Mouse (Mus musculus): ENCODE data around the gene Atp6v1f. TPM values are rescaled to one million over a fixed set of nuclear protein-coding genes. Genes with fewer than 3 reads are reported as not detected.

The Atp6v1f gene
- polyA plus RNA-seq, 1 experiment = not detected

- WGBS = 92% methylated on average over 5 of the region's 5 CpGs
- H3K27ac ChIP-seq (ENCODE audit: insufficient read depth, low read depth, low read length) = no peak overlapping the region
- TF ChIP-seq POLR2A (IDR thresholded peaks at IDR 0.05; ENCODE audit: insufficient read depth, low read depth, low read length) = no peak
- no peak for TF ChIP-seq CTCF (IDR thresholded peaks at IDR 0.05; ENCODE audit: insufficient read depth, low read depth, low read length)
Measured at GRCm38 (mm10) chr6:29505493-29505892, 38.0 kb downstream of the Atp6v1f start.

DNA sequence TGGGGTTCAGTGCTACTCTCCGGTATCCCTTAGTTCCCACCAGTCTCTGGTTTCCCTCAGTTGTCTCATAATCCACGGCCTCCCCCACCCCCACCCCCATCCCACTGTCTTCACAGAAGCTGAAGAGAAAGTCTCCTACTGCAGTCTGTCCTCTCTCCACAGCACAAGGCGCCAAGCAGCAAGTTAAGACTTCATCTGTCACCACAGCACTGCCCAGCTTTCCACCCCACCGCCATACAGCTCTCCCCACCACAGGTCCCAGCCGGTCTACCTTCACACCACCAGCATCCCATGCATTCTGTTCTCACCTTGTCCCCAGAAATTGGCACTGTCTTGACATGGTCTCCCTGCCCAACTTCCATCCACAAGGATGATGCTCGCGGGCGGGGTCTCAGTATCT, 39.3 kb downstream of the Atp6v1f start:
- H3K4me3 ChIP-seq (ENCODE audit: insufficient read depth, low read depth, low read length) = no peak overlapping the region
- peaks cover 7% of the 10 kb centered on the region for H3K4me1 ChIP-seq (ENCODE audit: control insufficient read depth, insufficient read depth, low read length)
- TF ChIP-seq CTCF (IDR thresholded peaks at IDR 0.05; ENCODE audit: insufficient read depth, low read depth, low read length) = no peak
- TF ChIP-seq POLR2A (IDR thresholded peaks at IDR 0.05; ENCODE audit: insufficient read depth, low read depth, low read length) = no peak
- WGBS = 46% methylated on average over 8 of the region's 8 CpGs
- H3K27ac ChIP-seq (ENCODE audit: insufficient read depth, low read depth, low read length) = no peak overlapping the region

More at GRCm38 (mm10) chr6:29505493-29505892, 38.0 kb downstream of the Atp6v1f start:
- Histone ChIP-seq H3K4me1 (ENCODE audit: control insufficient read depth, insufficient read depth, low read length) (peaks cover 7% of the 10 kb centered on the region), H3K4me3 (ENCODE audit: insufficient read depth, low read depth, low read length) (no peak overlapping the region)

DNA sequence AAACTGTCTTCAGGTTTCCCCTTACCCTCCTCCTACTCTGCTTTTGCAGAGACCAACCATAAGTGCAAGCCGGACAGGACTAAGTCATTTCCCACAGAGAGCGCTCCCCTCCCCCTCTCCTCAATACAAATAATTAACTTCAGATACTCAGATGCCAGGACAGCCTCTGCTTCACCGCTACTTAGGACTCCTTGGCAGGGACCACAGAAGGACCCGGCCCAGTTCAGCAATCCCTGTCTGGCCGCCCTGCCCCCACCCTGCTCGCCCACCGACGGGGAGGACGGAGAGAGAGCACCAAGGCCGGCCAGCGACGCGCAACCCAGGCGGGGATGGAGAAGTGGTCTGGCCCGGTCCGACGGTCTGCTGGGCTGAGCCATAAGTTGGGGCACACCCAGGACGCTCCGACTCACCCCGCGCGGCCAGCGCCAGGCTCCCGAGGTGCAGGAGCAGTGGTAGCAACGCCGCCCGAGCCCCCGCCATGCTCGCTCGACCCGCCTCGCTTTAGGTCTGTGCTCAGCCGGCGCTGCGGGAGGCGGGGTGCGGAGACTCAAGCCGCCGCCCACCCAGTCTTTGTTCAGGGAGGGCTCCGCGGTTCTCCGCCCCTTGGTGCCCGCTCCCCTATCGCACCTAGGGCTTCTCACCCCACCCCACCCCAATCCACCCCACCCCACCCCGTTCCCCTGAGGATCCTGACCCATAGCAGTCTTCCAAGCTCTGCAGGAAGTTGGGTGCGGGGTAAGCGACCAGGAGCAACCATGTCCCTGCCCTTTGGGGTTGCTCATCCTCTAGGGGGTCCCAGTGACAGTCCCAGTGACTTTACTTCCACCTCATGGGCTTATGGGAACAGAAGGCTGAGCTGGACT, 40.2 kb downstream of the Atp6v1f start, which contains the start of gene Kcp:
Gene Kcp, minus strand, starts transcription at position 506 of the 863 bp plus-strand sequence.
- Histone ChIP-seq H3K4me1 (ENCODE audit: control insufficient read depth, insufficient read depth, low read length) (peaks cover 7% of the 10 kb centered on the region), H3K27ac (ENCODE audit: insufficient read depth, low read depth, low read length) (no peak within 1 kb of the TSS), H3K4me3 (ENCODE audit: insufficient read depth, low read depth, low read length) (peak within 1 kb of the TSS; percentile 35)
- TF ChIP-seq POLR2A (IDR thresholded peaks at IDR 0.05; ENCODE audit: insufficient read depth, low read depth, low read length) (no peak), CTCF (IDR thresholded peaks at IDR 0.05; ENCODE audit: insufficient read depth, low read depth, low read length) (no peak)
- WGBS = 3% methylated on average over 47 of the region's 47 CpGs

- H3K4me1 ChIP-seq (ENCODE audit: control insufficient read depth, insufficient read depth, low read length) = peaks cover 11% of the 10 kb centered on the region
- no peak overlapping the region for H3K27ac ChIP-seq (ENCODE audit: insufficient read depth, low read depth, low read length)
- TF ChIP-seq POLR2A (IDR thresholded peaks at IDR 0.05; ENCODE audit: insufficient read depth, low read depth, low read length) (no peak), CTCF (IDR thresholded peaks at IDR 0.05; ENCODE audit: insufficient read depth, low read depth, low read length) (no peak)
- WGBS = 71% methylated on average over 2 of the region's 2 CpGs
- no peak overlapping the region for H3K4me3 ChIP-seq (ENCODE audit: insufficient read depth, low read depth, low read length)
Measured at GRCm38 (mm10) chr6:29509086-29509485, 41.6 kb downstream of the Atp6v1f start.

- TF ChIP-seq POLR2A (IDR thresholded peaks at IDR 0.05; ENCODE audit: insufficient read depth, low read depth, low read length) (no peak), CTCF (IDR thresholded peaks at IDR 0.05; ENCODE audit: insufficient read depth, low read depth, low read length) (no peak)
- H3K4me1 ChIP-seq (ENCODE audit: control insufficient read depth, insufficient read depth, low read length) = peaks cover 4% of the 10 kb centered on the region
- WGBS = 1% methylated on average over 11 of the region's 11 CpGs
- H3K27ac ChIP-seq (ENCODE audit: insufficient read depth, low read depth, low read length) = no peak overlapping the region
- H3K4me3 ChIP-seq (ENCODE audit: insufficient read depth, low read depth, low read length) = 0 out of 2 replicates have a peak overlapping the region, but pooled peaks have one; percentile 18
Measured at GRCm38 (mm10) chr6:29513284-29513683, 45.8 kb downstream of the Atp6v1f start.

DNA sequence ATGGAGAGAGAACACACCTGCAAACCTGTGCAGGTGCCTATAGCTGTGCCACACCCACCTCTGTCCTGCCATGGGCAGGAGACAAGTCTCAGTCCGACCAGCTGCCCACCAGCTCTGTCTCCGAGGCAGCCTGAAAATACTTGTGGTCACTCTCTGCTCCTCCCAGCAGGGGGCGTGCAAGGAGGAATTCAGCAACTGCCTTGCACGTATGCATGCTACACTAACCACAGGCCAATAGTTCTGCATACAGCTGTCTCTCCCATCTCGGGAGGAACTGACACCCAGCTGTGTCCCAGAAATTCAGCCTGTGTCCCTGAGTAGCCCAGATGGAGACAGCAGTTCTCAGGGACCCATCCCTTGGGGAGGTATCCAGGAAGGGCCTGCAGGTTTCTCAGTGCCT, 49.6 kb downstream of the Atp6v1f start:
- Histone ChIP-seq H3K4me1 (ENCODE audit: control insufficient read depth, insufficient read depth, low read length) (peaks cover 4% of the 10 kb centered on the region), H3K4me3 (ENCODE audit: insufficient read depth, low read depth, low read length) (no peak overlapping the region), H3K27ac (ENCODE audit: insufficient read depth, low read depth, low read length) (no peak overlapping the region)
- TF ChIP-seq POLR2A (IDR thresholded peaks at IDR 0.05; ENCODE audit: insufficient read depth, low read depth, low read length) = no peak
- TF ChIP-seq CTCF (IDR thresholded peaks at IDR 0.05; ENCODE audit: insufficient read depth, low read depth, low read length) = peak; percentile 59; the same call in 1 of the 2 replicates
- WGBS = 15% methylated on average over 5 of the region's 5 CpGs

Other genes starting within 250 kb of the Atp6v1f start
- not detected in 2 replicates for gene Hilpda, start 195.2 kb upstream of the Atp6v1f start, polyA plus RNA-seq (2012; ENCODE audit: insufficient read depth, insufficient read length, low replicate concordance, missing spikeins)
- not detected in 2 replicates for gene Fam71f2, start 188.1 kb upstream of the Atp6v1f start, polyA plus RNA-seq (2012; ENCODE audit: insufficient read depth, insufficient read length, low replicate concordance, missing spikeins)
- gene Fam71f1, start 148.6 kb upstream of the Atp6v1f start, polyA plus RNA-seq (2012; ENCODE audit: insufficient read depth, insufficient read length, low replicate concordance, missing spikeins) = not detected in 2 replicates
- gene Calu, start 119.6 kb upstream of the Atp6v1f start, polyA plus RNA-seq (2012; ENCODE audit: insufficient read depth, insufficient read length, low replicate concordance, missing spikeins) = not detected in 2 replicates
- gene Opn1sw, start 79.2 kb upstream of the Atp6v1f start, polyA plus RNA-seq (2012; ENCODE audit: insufficient read depth, insufficient read length, low replicate concordance, missing spikeins) = not detected in 2 replicates
- gene Ccdc136, start 71.4 kb upstream of the Atp6v1f start, polyA plus RNA-seq (2012; ENCODE audit: insufficient read depth, insufficient read length, low replicate concordance, missing spikeins) = not detected in 2 replicates
- gene Flnc, start 34.5 kb upstream of the Atp6v1f start, polyA plus RNA-seq (2012; ENCODE audit: insufficient read depth, insufficient read length, low replicate concordance, missing spikeins) = not detected in 2 replicates
- gene Atp6v1fnb, start 3.7 kb downstream of the Atp6v1f start, polyA plus RNA-seq (2012; ENCODE audit: insufficient read depth, insufficient read length, low replicate concordance, missing spikeins) = not detected in 2 replicates
- not detected in 2 replicates for gene Kcp, start 40.2 kb downstream of the Atp6v1f start, polyA plus RNA-seq (2012; ENCODE audit: insufficient read depth, insufficient read length, low replicate concordance, missing spikeins)
- not detected in 2 replicates for gene Irf5, start 58.9 kb downstream of the Atp6v1f start, polyA plus RNA-seq (2012; ENCODE audit: insufficient read depth, insufficient read length, low replicate concordance, missing spikeins)
- gene Tnpo3, start 142.2 kb downstream of the Atp6v1f start, polyA plus RNA-seq (2012; ENCODE audit: insufficient read depth, insufficient read length, low replicate concordance, missing spikeins) = 290 TPM in 1 of 2 replicates, not detected in the other
- gene Tspan33, start 226.5 kb downstream of the Atp6v1f start, polyA plus RNA-seq (2012; ENCODE audit: insufficient read depth, insufficient read length, low replicate concordance, missing spikeins) = not detected in 2 replicates

All from olfactory bulb, adult 2 months (tissue).